ENCODE assay signal across 21 mouse cellular contexts in the genomic region with DNA sequence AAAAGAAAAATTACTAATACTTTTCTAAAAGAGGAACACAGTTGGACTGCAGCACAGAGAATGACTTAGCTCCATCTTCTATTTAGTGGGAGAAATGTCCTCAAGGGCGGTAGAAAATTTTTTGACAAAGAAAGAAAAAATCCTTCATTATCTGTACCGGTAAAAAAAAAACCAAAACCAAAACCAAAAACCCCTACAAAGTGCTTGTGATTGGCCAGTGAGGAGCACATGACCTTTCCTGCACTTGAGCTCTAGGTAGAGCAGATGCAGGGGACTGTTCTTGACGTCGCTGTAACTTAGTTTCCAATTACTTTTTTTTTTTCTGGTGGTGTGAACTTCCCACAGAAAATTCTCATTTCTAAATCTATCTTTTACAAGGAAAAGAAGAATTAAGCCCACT.
DNase-seq lines count a peak whose midpoint lies in the region; ATAC-seq and TF ChIP-seq lines count a peak whose summit lies in the region.
"Had no signal": no experiment of that assay in that cellular context is flagged by ENCODE, and none has a peak within 500 bp of the region (broad histone marks: within the 10 kb centered on the region; RNA-seq: fewer than 3 reads in every experiment).

No protein-coding gene starts in this region.

- no peaks in the 10 kb centered on the region for H3K9me3 ChIP-seq in midbrain, embryonic 11.5 days (ENCODE audit: control insufficient read depth, low read length)
- H3K9me3 ChIP-seq in midbrain, postnatal 0 days (ENCODE audit: low read length): no peaks in the 10 kb centered on the region
- H3K9me3 ChIP-seq: embryonic facial prominence, embryonic 12.5 days; forebrain, embryonic 15.5 days; heart, embryonic 10.5 days; hindbrain, embryonic 10.5 days; intestine, embryonic 15.5 days had no signal

- no peaks in the 10 kb centered on the region for H3K27me3 ChIP-seq in midbrain, embryonic 11.5 days (ENCODE audit: control insufficient read depth, insufficient read depth, low read length)
- no peaks in the 10 kb centered on the region for H3K27me3 ChIP-seq in midbrain, postnatal 0 days (ENCODE audit: insufficient read depth, low read length)
- no peaks in the 10 kb centered on the region for H3K27me3 ChIP-seq in myocyte (ENCODE audit: control insufficient read depth, insufficient read depth, insufficient read length)
- H3K27me3 ChIP-seq: embryonic facial prominence, embryonic 12.5 days; forebrain, embryonic 15.5 days; intestine, embryonic 15.5 days; Patski had no signal

- no peak for ATAC-seq in midbrain, embryonic 11.5 days (ENCODE audit: low FRiP score)
- ATAC-seq in midbrain, postnatal 0 days (ENCODE audit: low FRiP score): no peak
- ATAC-seq in common myeloid progenitor, adult 5-6 weeks (replicated peaks; ENCODE audit: low read depth, poor library complexity, severe bottlenecking): peak; percentile 60; the same call in 1 of the 2 replicates
- ATAC-seq: activated CD4-positive, CD25-positive, alpha-beta regulatory T cell, adult 4 months; CD4-positive, CD25-positive, alpha-beta regulatory T cell, adult 4 months; forebrain, embryonic 15.5 days; intestine, embryonic 15.5 days; Patski had no signal

- H3K79me2 ChIP-seq in myocyte (ENCODE audit: control insufficient read depth, insufficient read depth): no peaks in the 10 kb centered on the region

- H3K4me1 ChIP-seq in midbrain, embryonic 11.5 days (ENCODE audit: control insufficient read depth, insufficient read depth, low read length): no peaks in the 10 kb centered on the region
- no peaks in the 10 kb centered on the region for H3K4me1 ChIP-seq in midbrain, postnatal 0 days (ENCODE audit: insufficient read depth, low read length)
- H3K4me1 ChIP-seq: hindbrain, embryonic 10.5 days; intestine, embryonic 15.5 days had no signal

- no peak for TF ChIP-seq POLR2A in myocyte (IDR thresholded peaks at IDR 0.05; ENCODE audit: insufficient read length, low read depth)

- no peak for TF ChIP-seq CTCF in midbrain, postnatal 0 days (IDR thresholded peaks at IDR 0.05)

- DNase-seq in midbrain, embryonic 11.5 days (ENCODE audit: low spot score, missing footprints): peak; percentile 6
- DNase-seq in midbrain, postnatal 0 days (ENCODE audit: low spot score): no peak
- DNase-seq in cerebellum, adult 18-20 months: no peak
- no peak for DNase-seq in urinary bladder, adult 2 months (ENCODE audit: low spot score)
- DNase-seq: adrenal gland, postnatal 14 days; cerebellum, adult 11-12 months; cerebellum, adult 9-11 months; gastrocnemius, postnatal 36 days; heart, adult 18-20 months; heart, postnatal 10 days had no signal

- H3ac ChIP-seq in myocyte (ENCODE audit: control insufficient read depth, insufficient read length): no peak overlapping the region

- H3K4me2 ChIP-seq in midbrain, embryonic 11.5 days: no peak overlapping the region
- H3K4me2 ChIP-seq in midbrain, postnatal 0 days (ENCODE audit: low read depth, low read length, poor library complexity, severe bottlenecking): no peak overlapping the region
- H3K4me2 ChIP-seq in myocyte (ENCODE audit: low read depth): no peak overlapping the region
- H3K4me2 ChIP-seq: embryonic facial prominence, embryonic 12.5 days; forebrain, embryonic 15.5 days; hindbrain, embryonic 14.5 days; intestine, embryonic 15.5 days had no signal

- H3K36me3 ChIP-seq in midbrain, embryonic 11.5 days (ENCODE audit: control insufficient read depth, insufficient read depth, low read length): 0 out of 2 replicates have a peak, but pooled peaks cover 2% of the 10 kb centered on the region
- H3K36me3 ChIP-seq in midbrain, postnatal 0 days (ENCODE audit: insufficient read depth, low read length): no peaks in the 10 kb centered on the region
- H3K36me3 ChIP-seq in myocyte (ENCODE audit: control insufficient read depth, insufficient read depth): peaks cover 45% of the 10 kb centered on the region

- H3K4me3 ChIP-seq in midbrain, embryonic 11.5 days (ENCODE audit: low read depth, low read length): no peak overlapping the region
- H3K4me3 ChIP-seq in midbrain, postnatal 0 days (ENCODE audit: low read depth, low read length): no peak overlapping the region
- H3K4me3 ChIP-seq in myocyte: no peak overlapping the region
- H3K4me3 ChIP-seq: embryonic facial prominence, embryonic 12.5 days; forebrain, embryonic 15.5 days; heart, embryonic 10.5 days; hindbrain, embryonic 10.5 days; intestine, embryonic 15.5 days had no signal

- H3K27ac ChIP-seq in midbrain, embryonic 11.5 days (ENCODE audit: low read depth, low read length): no peak overlapping the region
- H3K27ac ChIP-seq in midbrain, postnatal 0 days (ENCODE audit: low read depth, low read length): no peak overlapping the region
- H3K27ac ChIP-seq: embryonic facial prominence, embryonic 12.5 days; forebrain, embryonic 15.5 days; heart, embryonic 10.5 days; hindbrain, embryonic 10.5 days; hindbrain, embryonic 14.5 days; intestine, embryonic 15.5 days had no signal

- 79% methylated on average over 4 of the region's 4 CpGs for WGBS in midbrain, embryonic 11.5 days
- WGBS in midbrain, postnatal 0 days: 82% methylated on average over 4 of the region's 4 CpGs

- H3K9ac ChIP-seq in midbrain, embryonic 11.5 days (ENCODE audit: low read length): no peak overlapping the region
- no peak overlapping the region for H3K9ac ChIP-seq in midbrain, postnatal 0 days (replicated peaks; ENCODE audit: low read length, poor library complexity, severe bottlenecking)
- H3K9ac ChIP-seq: embryonic facial prominence, embryonic 12.5 days; forebrain, embryonic 15.5 days; hindbrain, embryonic 14.5 days; intestine, embryonic 15.5 days had no signal

TF ChIP-seq in myocyte, 11 proteins besides CTCF, POLR2A, EP300 and RAD21:
- TF ChIP-seq USF1 (IDR thresholded peaks at IDR 0.05; ENCODE audit: low read depth): peak; percentile 49
- no peak for TF ChIP-seq E2F4 (IDR thresholded peaks at IDR 0.05; ENCODE audit: insufficient read depth)
TF ChIP-seq in myocyte: peak in this region for 1.
